Mouse (Mus musculus): ENCODE results near the gene Spo11. TPM values are rescaled to one million over a fixed set of nuclear protein-coding genes. Genes with fewer than 3 reads are reported as not detected.

Gene Spo11
- polyA plus RNA-seq, 1 experiment from 2014 or later: 1.0 TPM

DNA sequence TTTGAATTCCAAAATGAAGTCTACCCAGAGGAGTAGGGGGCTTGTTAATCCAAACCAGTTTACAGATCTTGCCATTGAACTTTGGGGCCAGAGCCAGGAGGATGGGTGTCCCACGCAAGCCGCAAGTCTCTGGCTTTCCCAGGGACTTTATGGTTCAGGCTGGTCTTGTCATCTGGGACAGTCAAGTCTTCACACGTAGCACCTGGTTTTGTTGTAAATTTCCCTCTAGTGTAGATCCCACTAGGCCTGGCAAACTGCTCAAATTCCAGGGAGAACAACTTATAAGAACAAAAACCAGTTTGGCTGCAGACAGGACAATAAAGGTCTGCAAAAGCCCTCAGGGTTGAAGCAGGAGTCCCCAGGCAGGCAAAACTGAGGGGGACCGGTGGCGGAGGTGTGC lies 40.7 kb upstream of the Spo11 start:
- H3K27ac ChIP-seq: no peak overlapping the region
- peaks cover 55% of the 10 kb centered on the region for H3K4me1 ChIP-seq (replicated peaks; ENCODE audit: control insufficient read depth, insufficient read depth, low read length)
- H3K9ac ChIP-seq: no peak overlapping the region
- no peaks in the 10 kb centered on the region for H3K9me3 ChIP-seq (ENCODE audit: control insufficient read depth, low read length)
- DNase-seq (ENCODE audit: low spot score): no peak
- ATAC-seq (ENCODE audit: low FRiP score): no peak
- no peaks in the 10 kb centered on the region for H3K36me3 ChIP-seq (replicated peaks; ENCODE audit: control insufficient read depth, insufficient read depth)
- WGBS: 18% methylated on average over 5 of the region's 5 CpGs
- no peak overlapping the region for H3K4me3 ChIP-seq (replicated peaks; ENCODE audit: low read length)
- peaks cover 83% of the 10 kb centered on the region for H3K27me3 ChIP-seq (ENCODE audit: control insufficient read depth, insufficient read depth, low read length)
- peak overlapping the region; percentile 91 for H3K4me2 ChIP-seq (replicated peaks)

DNA sequence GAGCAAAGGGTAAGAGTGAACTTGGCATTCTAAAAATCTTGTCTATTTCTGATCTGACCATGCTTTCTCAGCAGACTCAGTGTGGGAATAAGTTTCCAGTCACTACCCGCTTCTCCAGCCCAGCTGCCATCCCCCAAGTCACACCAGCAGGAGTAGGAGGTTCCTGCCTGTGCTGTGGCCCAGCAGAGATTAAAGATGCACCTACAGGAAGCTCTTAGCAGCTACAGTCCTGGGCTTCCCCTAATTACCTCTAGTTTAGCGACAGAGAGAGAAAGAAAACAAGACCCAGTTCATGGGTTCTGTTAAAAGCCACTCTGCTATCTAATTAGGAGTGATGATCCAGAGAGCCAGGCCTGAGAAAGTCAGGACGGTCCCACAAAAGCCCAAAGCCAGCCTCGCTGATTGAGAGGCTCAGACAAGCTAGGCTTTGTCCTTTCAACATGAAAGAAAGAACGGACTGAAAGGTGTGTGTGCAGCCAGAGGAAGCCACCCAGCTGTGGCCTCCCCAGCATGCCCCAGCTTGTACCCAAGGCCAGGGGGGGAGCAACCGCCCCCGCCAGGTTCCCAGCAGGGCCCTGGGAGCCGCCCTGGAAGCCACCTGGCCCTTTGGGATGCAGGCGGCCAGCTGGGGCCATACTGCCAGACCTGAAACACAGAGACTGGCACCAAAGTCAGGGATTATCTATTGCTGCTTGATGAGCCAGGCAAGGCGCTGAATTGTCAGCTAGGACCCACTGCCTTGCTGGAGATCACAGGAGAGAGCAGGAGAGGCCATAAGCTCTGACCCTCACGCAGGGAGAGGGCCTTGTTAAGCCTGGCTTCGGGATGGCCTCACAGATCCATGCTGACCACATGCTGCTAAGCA lies 39.9 kb upstream of the Spo11 start:
- Histone ChIP-seq H3K27ac (no peak overlapping the region), H3K4me3 (replicated peaks; ENCODE audit: low read length) (peak overlapping the region; percentile 45; the same call in 1 of the 2 replicates), H3K4me1 (replicated peaks; ENCODE audit: control insufficient read depth, insufficient read depth, low read length) (peaks cover 55% of the 10 kb centered on the region), H3K36me3 (replicated peaks; ENCODE audit: control insufficient read depth, insufficient read depth) (no peaks in the 10 kb centered on the region), H3K4me2 (replicated peaks) (peak overlapping the region; percentile 91), H3K9ac (no peak overlapping the region; the same call in 1 of the 2 replicates), H3K9me3 (ENCODE audit: control insufficient read depth, low read length) (no peaks in the 10 kb centered on the region), H3K27me3 (ENCODE audit: control insufficient read depth, insufficient read depth, low read length) (peaks cover 90% of the 10 kb centered on the region)
- no peak for DNase-seq (ENCODE audit: low spot score)
- WGBS: 7% methylated on average over 12 of the region's 12 CpGs
- no peak for ATAC-seq (ENCODE audit: low FRiP score)

DNA sequence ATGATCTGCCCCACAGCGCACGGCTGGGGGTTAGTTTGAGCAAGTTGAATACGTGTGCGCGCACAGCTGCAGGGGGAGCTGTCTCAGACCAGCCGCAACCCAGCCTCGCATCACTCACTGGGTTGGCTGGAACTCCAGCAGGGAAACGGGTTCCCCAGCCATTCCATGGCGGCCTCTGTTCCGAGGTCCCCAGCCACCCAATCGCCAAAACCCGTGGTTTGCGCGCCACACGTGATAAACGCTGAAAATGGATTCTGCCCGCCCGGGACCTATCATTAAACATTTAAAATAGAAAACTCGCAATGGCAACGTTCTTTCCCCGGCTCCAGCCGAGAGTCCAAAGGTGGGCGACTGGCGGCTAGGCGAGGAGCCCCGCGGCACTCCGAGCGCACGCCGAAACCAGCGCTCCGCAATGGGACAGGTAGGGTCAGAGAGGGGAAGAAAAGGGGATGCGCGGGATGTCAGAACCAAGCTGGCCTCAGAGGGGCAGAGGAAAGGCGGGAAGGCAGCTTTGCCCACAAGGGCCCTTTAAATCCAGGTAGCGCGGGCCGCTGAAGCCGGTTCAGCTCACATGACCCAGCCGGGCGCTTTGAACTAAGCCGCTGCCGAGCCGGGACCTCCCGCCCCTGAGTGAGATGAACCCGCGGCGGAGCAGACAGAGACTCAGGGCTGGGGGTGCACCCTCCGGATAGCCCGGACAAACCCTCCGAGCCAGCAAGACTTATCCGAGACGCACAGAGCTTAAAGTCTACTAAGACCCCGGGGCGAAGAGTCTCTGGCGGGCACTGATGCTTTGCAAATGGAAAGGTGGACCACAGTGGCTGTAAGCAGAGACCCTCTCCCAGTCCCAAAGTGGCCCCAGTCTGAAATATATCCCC lies 38.5 kb upstream of the Spo11 start:
- H3K4me1 ChIP-seq (replicated peaks; ENCODE audit: control insufficient read depth, insufficient read depth, low read length): peaks cover 46% of the 10 kb centered on the region
- H3K4me2 ChIP-seq (replicated peaks): peak overlapping the region; percentile 91
- ATAC-seq (ENCODE audit: low FRiP score) (no peak), DNase-seq (ENCODE audit: low spot score) (no peak)
- no peaks in the 10 kb centered on the region for H3K36me3 ChIP-seq (replicated peaks; ENCODE audit: control insufficient read depth, insufficient read depth)
- peaks cover 92% of the 10 kb centered on the region for H3K27me3 ChIP-seq (ENCODE audit: control insufficient read depth, insufficient read depth, low read length)
- no peak overlapping the region for H3K27ac ChIP-seq
- H3K9me3 ChIP-seq (ENCODE audit: control insufficient read depth, low read length): no peaks in the 10 kb centered on the region
- under 1% methylated on average over 57 of the region's 57 CpGs for WGBS
- peak overlapping the region; percentile 51; the same call in 1 of the 2 replicates for H3K9ac ChIP-seq
- H3K4me3 ChIP-seq (replicated peaks; ENCODE audit: low read length): peak overlapping the region; percentile 45

DNA sequence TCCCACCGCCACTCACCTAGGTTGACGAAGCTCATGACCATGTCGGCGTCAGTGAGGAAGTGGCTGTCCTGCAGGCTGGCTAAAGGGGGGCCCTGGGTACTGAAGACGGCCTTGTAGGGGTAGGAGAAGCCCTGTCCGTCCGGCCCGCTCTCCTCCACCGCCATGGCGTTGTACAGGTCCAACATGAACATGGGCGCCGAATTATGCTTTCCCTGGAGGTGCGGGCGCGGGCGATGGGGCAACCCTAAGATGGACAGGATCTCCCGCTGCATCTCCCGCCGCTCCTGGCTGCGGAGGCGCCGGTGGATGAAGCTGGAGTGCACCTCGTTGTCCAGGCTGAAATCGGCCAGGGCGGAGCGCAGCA lies 37.9 kb upstream of the Spo11 start:
- Histone ChIP-seq H3K9ac (peak overlapping the region; percentile 51), H3K4me1 (replicated peaks; ENCODE audit: control insufficient read depth, insufficient read depth, low read length) (peaks cover 40% of the 10 kb centered on the region), H3K27me3 (ENCODE audit: control insufficient read depth, insufficient read depth, low read length) (peaks cover 94% of the 10 kb centered on the region), H3K4me3 (replicated peaks; ENCODE audit: low read length) (peak overlapping the region; percentile 45), H3K36me3 (replicated peaks; ENCODE audit: control insufficient read depth, insufficient read depth) (no peaks in the 10 kb centered on the region), H3K27ac (peak overlapping the region; percentile 47), H3K9me3 (ENCODE audit: control insufficient read depth, low read length) (no peaks in the 10 kb centered on the region), H3K4me2 (replicated peaks) (peak overlapping the region; percentile 91)
- DNase-seq (ENCODE audit: low spot score): no peak
- WGBS: 1% methylated on average over 26 of the region's 26 CpGs
- no peak for ATAC-seq (ENCODE audit: low FRiP score)

DNA sequence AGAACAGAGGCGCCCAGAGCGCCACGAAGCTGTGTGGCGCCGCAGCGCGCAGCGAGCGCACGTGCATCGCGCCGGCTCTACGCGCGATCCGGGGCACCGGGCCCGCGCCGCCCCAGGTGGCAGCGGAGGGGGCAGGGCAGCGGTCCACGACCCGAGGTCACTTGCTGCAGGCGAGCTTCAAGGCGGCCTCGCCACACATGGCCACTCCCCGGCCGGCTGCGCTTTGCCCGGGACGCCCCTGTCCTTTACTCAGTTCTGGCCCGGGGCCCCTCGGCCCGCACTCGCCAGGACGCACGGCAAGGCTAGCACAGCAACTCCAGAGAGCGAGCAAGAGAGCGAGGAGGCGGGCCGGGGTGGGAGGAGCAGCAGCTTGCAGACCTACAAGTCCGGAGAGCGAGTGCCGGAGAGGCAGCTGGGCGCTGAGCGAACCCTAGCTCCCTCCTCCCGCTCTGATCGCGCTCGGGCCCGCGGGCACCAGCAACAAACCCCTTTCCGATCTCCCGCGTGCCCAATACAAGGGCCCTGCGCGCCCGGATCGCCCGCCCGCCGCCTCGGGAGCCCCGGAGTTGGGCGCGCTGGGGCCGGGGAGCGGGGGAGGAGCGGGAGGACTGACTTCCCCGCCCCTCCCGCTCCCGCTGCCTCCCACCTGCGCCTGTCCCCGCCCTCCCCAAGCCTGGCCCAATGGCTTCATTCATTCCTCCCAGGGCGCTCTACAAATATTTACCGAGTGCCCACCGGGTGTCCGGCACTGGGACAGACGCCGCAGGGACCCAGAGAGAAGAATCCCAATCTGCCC lies 37.3 kb upstream of the Spo11 start, which contains the start of gene Bmp7:
Gene Bmp7, minus strand, starts transcription at position 319 of the 796 bp plus-strand sequence.
- Histone ChIP-seq H3K27ac (peak within 1 kb of the TSS; percentile 47), H3K4me3 (replicated peaks; ENCODE audit: low read length) (peak within 1 kb of the TSS; percentile 45), H3K9ac (peak within 1 kb of the TSS; percentile 51), H3K9me3 (ENCODE audit: control insufficient read depth, low read length) (no peaks in the 10 kb centered on the region), H3K27me3 (ENCODE audit: control insufficient read depth, insufficient read depth, low read length) (peaks cover 94% of the 10 kb centered on the region), H3K4me2 (replicated peaks) (peak within 1 kb of the TSS; percentile 91), H3K36me3 (replicated peaks; ENCODE audit: control insufficient read depth, insufficient read depth) (no peaks in the 10 kb centered on the region), H3K4me1 (replicated peaks; ENCODE audit: control insufficient read depth, insufficient read depth, low read length) (peaks cover 35% of the 10 kb centered on the region)
- under 1% methylated on average over 59 of the region's 82 CpGs for WGBS
- ATAC-seq (ENCODE audit: low FRiP score): peak; percentile 32; the same call in 1 of the 2 replicates
- DNase-seq (ENCODE audit: low spot score): peak; percentile 59

DNA sequence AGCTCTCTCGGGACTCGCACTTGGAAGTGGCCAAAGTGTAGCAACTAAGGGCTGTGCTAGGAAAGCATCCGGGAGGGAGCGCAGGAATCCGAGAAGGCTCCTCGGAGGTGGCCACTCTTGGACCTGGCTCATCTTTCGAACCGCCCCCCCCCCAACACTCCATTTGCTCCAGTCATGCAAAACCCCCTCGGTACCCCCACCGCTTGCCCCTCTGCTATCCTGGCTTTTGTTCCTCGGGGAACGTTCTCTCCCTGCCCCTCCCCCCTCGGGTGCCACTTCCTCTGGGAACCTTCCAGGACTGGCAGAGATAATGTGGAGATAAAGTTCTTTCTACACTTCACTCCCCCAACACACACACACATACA lies 36.7 kb upstream of the Spo11 start:
- Histone ChIP-seq H3K9me3 (ENCODE audit: control insufficient read depth, low read length) (no peaks in the 10 kb centered on the region), H3K4me1 (replicated peaks; ENCODE audit: control insufficient read depth, insufficient read depth, low read length) (peaks cover 29% of the 10 kb centered on the region), H3K9ac (no peak overlapping the region), H3K4me3 (replicated peaks; ENCODE audit: low read length) (peak overlapping the region; percentile 45), H3K36me3 (replicated peaks; ENCODE audit: control insufficient read depth, insufficient read depth) (no peaks in the 10 kb centered on the region), H3K4me2 (replicated peaks) (peak overlapping the region; percentile 91), H3K27ac (no peak overlapping the region), H3K27me3 (ENCODE audit: control insufficient read depth, insufficient read depth, low read length) (peaks cover 91% of the 10 kb centered on the region)
- DNase-seq (ENCODE audit: low spot score): no peak
- WGBS: 1% methylated on average over 13 of the region's 13 CpGs
- no peak for ATAC-seq (ENCODE audit: low FRiP score)

DNA sequence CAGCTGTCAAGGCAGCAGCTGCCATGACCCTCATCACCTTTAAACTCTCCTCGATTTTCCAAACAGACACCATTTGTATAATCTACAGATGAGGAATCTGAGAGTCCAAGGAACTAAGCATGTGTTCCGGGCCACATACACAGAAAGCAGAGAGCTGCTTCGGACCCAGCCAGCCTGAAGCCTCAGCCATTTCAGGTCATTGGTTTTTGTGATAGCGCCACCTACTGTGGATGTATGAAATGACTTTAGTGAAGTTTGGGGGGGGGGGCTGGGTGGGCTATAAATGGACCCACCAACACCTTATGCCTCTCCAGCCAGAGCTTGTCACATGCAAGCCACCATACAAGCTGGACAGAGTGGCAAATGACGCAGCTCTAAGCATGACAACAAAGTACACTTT lies 28.4 kb upstream of the Spo11 start:
- Histone ChIP-seq H3K4me3 (replicated peaks; ENCODE audit: low read length) (no peak overlapping the region), H3K9me3 (ENCODE audit: control insufficient read depth, low read length) (no peaks in the 10 kb centered on the region), H3K27me3 (ENCODE audit: control insufficient read depth, insufficient read depth, low read length) (peaks cover 10% of the 10 kb centered on the region; the same call in 1 of the 2 replicates), H3K4me2 (replicated peaks) (no peak overlapping the region), H3K36me3 (replicated peaks; ENCODE audit: control insufficient read depth, insufficient read depth) (no peaks in the 10 kb centered on the region), H3K27ac (no peak overlapping the region), H3K4me1 (replicated peaks; ENCODE audit: control insufficient read depth, insufficient read depth, low read length) (0 out of 2 replicates have a peak, but pooled peaks cover 9% of the 10 kb centered on the region), H3K9ac (no peak overlapping the region)
- no peak for DNase-seq (ENCODE audit: low spot score)
- 50% methylated on average over 5 of the region's 5 CpGs for WGBS
- no peak for ATAC-seq (ENCODE audit: low FRiP score)

DNA sequence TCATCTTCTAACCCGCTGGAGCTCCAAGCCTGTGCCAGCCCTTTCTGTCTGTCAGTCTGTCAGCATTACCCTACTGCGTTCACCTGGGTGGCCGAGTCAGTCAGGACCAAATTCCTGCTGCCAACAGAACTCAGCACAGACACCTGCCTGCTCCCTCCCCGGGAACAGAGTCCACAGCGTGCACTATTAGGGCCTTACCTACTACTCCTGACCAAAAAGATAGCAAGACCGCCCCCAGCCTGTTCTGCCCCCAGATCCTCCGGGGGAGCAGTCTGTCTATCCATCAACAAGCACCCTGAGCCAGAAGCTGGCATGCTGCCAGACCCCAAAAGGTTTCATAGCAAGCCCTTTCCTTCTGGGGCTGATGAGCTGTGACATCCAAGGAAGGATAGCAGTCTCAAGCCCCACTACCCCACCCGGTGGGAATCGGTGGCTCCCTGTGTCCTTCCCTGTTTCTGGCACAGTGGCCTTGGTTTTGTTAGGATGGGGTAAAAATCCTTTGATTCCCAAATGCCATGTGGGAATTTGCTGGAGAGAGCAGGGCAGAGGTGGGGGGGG lies 27.3 kb upstream of the Spo11 start:
- DNase-seq (ENCODE audit: low spot score): no peak
- 57% methylated on average over 9 of the region's 9 CpGs for WGBS

More for the DNA sequence above, 27.3 kb upstream of the Spo11 start:
- Histone ChIP-seq H3K9ac (no peak overlapping the region), H3K9me3 (ENCODE audit: control insufficient read depth, low read length) (no peaks in the 10 kb centered on the region), H3K27me3 (ENCODE audit: control insufficient read depth, insufficient read depth, low read length) (peaks cover 2% of the 10 kb centered on the region; the same call in 1 of the 2 replicates), H3K27ac (no peak overlapping the region), H3K4me3 (replicated peaks; ENCODE audit: low read length) (no peak overlapping the region), H3K4me2 (replicated peaks) (no peak overlapping the region), H3K4me1 (replicated peaks; ENCODE audit: control insufficient read depth, insufficient read depth, low read length) (0 out of 2 replicates have a peak, but pooled peaks cover 9% of the 10 kb centered on the region), H3K36me3 (replicated peaks; ENCODE audit: control insufficient read depth, insufficient read depth) (no peaks in the 10 kb centered on the region)
- no peak for ATAC-seq (ENCODE audit: low FRiP score)

All from hindbrain, embryonic 14.5 days (tissue).